Mouse (Mus musculus) cerebellum, postnatal 25 days (tissue): ENCODE measurements around the gene Klf7.
A peak's percentile ranks its signal among the peaks of the same experiment; 100 is the strongest.

Experiments used
- DNase-seq, 2 experiments: peaks; one replicate each; pipeline ENCODE4 v3.0.0; 2021; ENCODE audit warnings: mixed read lengths in 2 of 2

The Klf7 gene

GRCm38 (mm10) chr1:64020672-64021635, 101.1 kb downstream of the Klf7 start:
- peak in 1 of 2 experiments; percentile 38 for DNase-seq

GRCm38 (mm10) chr1:64019127-64019635, 102.9 kb downstream of the Klf7 start:
- DNase-seq: no peak

- no peak for DNase-seq
Measured at GRCm38 (mm10) chr1:64018466-64019077, 103.5 kb downstream of the Klf7 start.

- no peak for DNase-seq
Measured at GRCm38 (mm10) chr1:64014091-64014490, 108.0 kb downstream of the Klf7 start.

GRCm38 (mm10) chr1:64008994-64009393, 113.1 kb downstream of the Klf7 start:
- DNase-seq: no peak

GRCm38 (mm10) chr1:64008031-64008430, 114.1 kb downstream of the Klf7 start:
- no peak for DNase-seq

GRCm38 (mm10) chr1:64005194-64005593, 116.9 kb downstream of the Klf7 start:
- no peak for DNase-seq

- DNase-seq: no peak
Measured at GRCm38 (mm10) chr1:64003525-64004291, 118.4 kb downstream of the Klf7 start.

- no peak for DNase-seq
Measured at GRCm38 (mm10) chr1:64002036-64002435, 120.0 kb downstream of the Klf7 start.

- no peak for DNase-seq
Measured at GRCm38 (mm10) chr1:64000597-64000996, 121.5 kb downstream of the Klf7 start.

- peak; percentile 71 to 79 for DNase-seq
Measured at GRCm38 (mm10) chr1:63999481-63999880, 122.6 kb downstream of the Klf7 start.

GRCm38 (mm10) chr1:63998901-63999300, 123.2 kb downstream of the Klf7 start:
- DNase-seq: peak in 1 of 2 experiments; percentile 23

GRCm38 (mm10) chr1:63998139-63998538, 123.9 kb downstream of the Klf7 start:
- DNase-seq: no peak

GRCm38 (mm10) chr1:63995828-63996227, 126.3 kb downstream of the Klf7 start:
- DNase-seq: peak in 1 of 2 experiments; percentile 14

GRCm38 (mm10) chr1:63995137-63995492, 127.0 kb downstream of the Klf7 start:
- no peak for DNase-seq

- DNase-seq: peak; percentile 44 to 47
Measured at GRCm38 (mm10) chr1:63994248-63995136, 127.6 kb downstream of the Klf7 start.

- DNase-seq: no peak
Measured at GRCm38 (mm10) chr1:63992506-63992905, 129.6 kb downstream of the Klf7 start.

GRCm38 (mm10) chr1:63990416-63990815, 131.7 kb downstream of the Klf7 start:
- no peak for DNase-seq

GRCm38 (mm10) chr1:63980733-63981132, 141.3 kb downstream of the Klf7 start:
- DNase-seq: no peak
